Comparison of ENCODE assay signal across 17 mouse cellular contexts in genomic region chr3:134178491-134179054, GRCm38 (mm10). TPM values are rescaled to one million over a fixed set of nuclear protein-coding genes. Genes with fewer than 3 reads are reported as not detected.
A peak's percentile ranks its signal among the peaks of the same experiment; 100 is the strongest.
DNase-seq lines count a peak whose midpoint lies in the region; ATAC-seq and TF ChIP-seq lines count a peak whose summit lies in the region.
"Had no signal": no experiment of that assay in that cellular context is flagged by ENCODE, and none has a peak within 500 bp of the region (broad histone marks: within the 10 kb centered on the region; RNA-seq: fewer than 3 reads in every experiment).

No protein-coding gene starts in this region.

- peak; percentile 28 to 38 for DNase-seq in cerebellum, postnatal 10 days
- DNase-seq in cerebellum, adult 8-10 months: no peak
- peak; percentile 16 for DNase-seq in kidney, postnatal 0 days (ENCODE audit: low spot score)
- DNase-seq in kidney, postnatal 4 days: no peak
- peak; percentile 22 for DNase-seq in brain, adult 2 months (ENCODE audit: low read depth, low spot score)
- no peak for DNase-seq in layer of hippocampus, adult 11-12 months (ENCODE audit: low spot score)
- no peak for DNase-seq in left cerebral cortex, postnatal 10 days (ENCODE audit: extremely low spot score in 1 of 2, low spot score in 2 of 2)
- DNase-seq: cerebellum, adult 9-11 months; forebrain, postnatal 0 days; gastrocnemius, postnatal 25 days; kidney, adult 9 months; lung, postnatal 36 days; thymus, postnatal 4 days had no signal

- intact Hi-C loops in left cerebral cortex, postnatal 10 days (cut with DNase I): no loop called here

- H3K4me2 ChIP-seq in kidney, postnatal 0 days (ENCODE audit: low read length): peak overlapping the region; percentile 21; the same call in 1 of the 2 replicates
- H3K4me2 ChIP-seq in limb, embryonic 15.5 days: no peak overlapping the region
- H3K4me2 ChIP-seq: heart, embryonic 12.5 days had no signal

- H3K9me3 ChIP-seq in kidney, postnatal 0 days (replicated peaks; ENCODE audit: low read length): no peaks in the 10 kb centered on the region
- H3K9me3 ChIP-seq in limb, embryonic 15.5 days: no peaks in the 10 kb centered on the region
- H3K9me3 ChIP-seq: heart, embryonic 12.5 days had no signal

- no peak for TF ChIP-seq CTCF in kidney, postnatal 0 days (IDR thresholded peaks at IDR 0.05; ENCODE audit: low read depth)

- WGBS in kidney, postnatal 0 days: 37% methylated on average over 7 of the region's 7 CpGs
- WGBS in limb, embryonic 15.5 days: 64% methylated on average over 7 of the region's 7 CpGs

- H3K4me3 ChIP-seq in kidney, postnatal 0 days (replicated peaks; ENCODE audit: low read depth, low read length): no peak overlapping the region
- H3K4me3 ChIP-seq in limb, embryonic 15.5 days: no peak overlapping the region
- H3K4me3 ChIP-seq: heart, embryonic 12.5 days had no signal

- H3K27ac ChIP-seq in kidney, postnatal 0 days: no peak overlapping the region
- H3K27ac ChIP-seq in limb, embryonic 15.5 days: no peak overlapping the region

- H3K36me3 ChIP-seq in kidney, postnatal 0 days (ENCODE audit: insufficient read depth, low read length): no peaks in the 10 kb centered on the region
- H3K36me3 ChIP-seq in limb, embryonic 15.5 days: no peaks in the 10 kb centered on the region
- H3K36me3 ChIP-seq: heart, embryonic 12.5 days had no signal

- H3K4me1 ChIP-seq in kidney, postnatal 0 days (replicated peaks; ENCODE audit: insufficient read depth, low read length): 0 out of 2 replicates have a peak, but pooled peaks cover 5% of the 10 kb centered on the region
- no peaks in the 10 kb centered on the region for H3K4me1 ChIP-seq in limb, embryonic 15.5 days

- no peaks in the 10 kb centered on the region for H3K27me3 ChIP-seq in kidney, postnatal 0 days (ENCODE audit: insufficient read depth, low read length)
- H3K27me3 ChIP-seq in limb, embryonic 15.5 days: no peaks in the 10 kb centered on the region
- H3K27me3 ChIP-seq: heart, embryonic 12.5 days; Patski had no signal

- ATAC-seq in kidney, postnatal 0 days (replicated peaks; ENCODE audit: low FRiP score, low read depth): peak; percentile 65; the same call in 1 of the 2 replicates
- ATAC-seq in limb, embryonic 15.5 days (ENCODE audit: insufficient number of reproducible peaks, low FRiP score, low TSS enrichment, low read depth): peak; percentile 40; the same call in 1 of the 2 replicates
- ATAC-seq: forebrain, postnatal 0 days; Patski had no signal

- H3K9ac ChIP-seq in kidney, postnatal 0 days (ENCODE audit: low read depth, low read length): no peak overlapping the region
- H3K9ac ChIP-seq in limb, embryonic 15.5 days: no peak overlapping the region
- H3K9ac ChIP-seq: forebrain, postnatal 0 days; heart, embryonic 12.5 days had no signal

RNA-seq across cellular contexts. Expression of gene Cxxc4, which starts 57.7 kb away (rescaled TPM):
- 2.9 and 4.1 TPM in 2 replicates for polyA plus RNA-seq in kidney, postnatal 0 days (2015; fragmentation: Nextera tagmentation; extraction: Ambion mirVana)
- polyA plus RNA-seq in limb, embryonic 15.5 days (2015; fragmentation: Nextera tagmentation; extraction: Ambion mirVana): 3.0 and 3.8 TPM in 2 replicates
- 10 to 100 TPM; 34.5 to 37.7 TPM for total RNA-seq in left cerebral cortex, postnatal 10 days (2021)
- total RNA-seq: hematopoietic stem cell, adult 5-6 weeks had no signal

Comparison
In these comparisons a context has a peak if more than half of its experiments do, and no peak if none do; other contexts are left out.
1. DNase-seq: peak in cerebellum, postnatal 10 days (2 of 2), kidney, postnatal 0 days (single experiment) and brain, adult 2 months (single experiment); none in cerebellum, adult 8-10 months (single experiment), kidney, postnatal 4 days (0 of 2), layer of hippocampus, adult 11-12 months (single experiment) and left cerebral cortex, postnatal 10 days (0 of 2).